Mouse (Mus musculus) thymus, postnatal 10 days (tissue): ENCODE data around the gene Stk35.
"Not testable (repeated sequence)": the region's sequence is repeated elsewhere in the genome, so short reads cannot be mapped to it uniquely, and the experiment has no call there.

Source experiments
- DNase-seq, 2 experiments: peaks; one replicate each; pipeline ENCODE4 v3.0.0; 2021; ENCODE audit warnings: low spot score in 2 of 2

Gene Stk35

DNA sequence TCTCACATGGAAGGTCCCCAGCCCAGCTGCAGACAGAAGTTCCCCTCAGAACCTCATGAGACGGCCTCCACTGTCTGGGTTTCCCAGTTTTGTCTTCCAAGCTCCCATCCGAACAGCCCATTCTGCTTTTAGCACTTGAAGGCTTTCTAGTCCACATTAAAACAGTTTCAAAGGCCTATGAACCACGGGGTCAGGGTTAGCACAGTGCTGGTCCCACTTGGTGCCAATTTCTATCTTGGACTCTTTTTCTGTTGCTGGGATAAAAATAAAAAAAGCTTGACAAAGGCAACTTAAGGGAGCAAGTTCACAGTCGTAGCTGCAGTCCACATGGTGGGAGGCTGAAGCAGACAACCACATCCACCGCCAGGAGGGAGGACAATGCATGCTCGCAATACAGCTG lies 34.6 kb downstream of the Stk35 start:
- no peak for DNase-seq

DNA sequence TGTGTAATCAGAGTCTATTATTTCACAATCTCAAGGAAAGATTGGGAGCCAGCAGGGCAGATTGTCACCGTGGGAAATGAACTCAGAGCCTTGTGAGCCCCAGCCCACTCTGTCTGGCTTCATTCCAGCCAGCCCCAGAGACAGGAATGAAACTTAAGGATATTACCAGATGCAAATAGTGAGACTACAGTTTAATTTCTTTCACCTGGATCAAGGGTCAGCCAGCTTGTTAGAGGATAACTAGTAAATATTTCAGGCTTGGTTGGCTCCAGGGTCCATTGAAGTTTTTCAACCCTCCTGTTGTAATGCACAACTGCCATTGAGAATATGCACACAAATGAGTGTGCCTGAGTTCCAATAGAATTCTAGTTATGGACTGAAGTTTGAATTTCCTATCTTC lies 36.6 kb downstream of the Stk35 start:
- DNase-seq = no peak

- no peak for DNase-seq
These were observed 38.0 kb downstream of the Stk35 start for GRCm38 (mm10) chr2:129838321-129838720.

GRCm38 (mm10) chr2:129845826-129846225 lies 45.5 kb downstream of the Stk35 start:
- no peak for DNase-seq

- DNase-seq = no peak
These were observed 46.2 kb downstream of the Stk35 start for GRCm38 (mm10) chr2:129846501-129846900.

- not testable (repeated sequence) for DNase-seq
These were observed 48.8 kb downstream of the Stk35 start for GRCm38 (mm10) chr2:129849078-129849477.

- no peak for DNase-seq
These were observed 51.2 kb downstream of the Stk35 start for GRCm38 (mm10) chr2:129851512-129851911.

DNA sequence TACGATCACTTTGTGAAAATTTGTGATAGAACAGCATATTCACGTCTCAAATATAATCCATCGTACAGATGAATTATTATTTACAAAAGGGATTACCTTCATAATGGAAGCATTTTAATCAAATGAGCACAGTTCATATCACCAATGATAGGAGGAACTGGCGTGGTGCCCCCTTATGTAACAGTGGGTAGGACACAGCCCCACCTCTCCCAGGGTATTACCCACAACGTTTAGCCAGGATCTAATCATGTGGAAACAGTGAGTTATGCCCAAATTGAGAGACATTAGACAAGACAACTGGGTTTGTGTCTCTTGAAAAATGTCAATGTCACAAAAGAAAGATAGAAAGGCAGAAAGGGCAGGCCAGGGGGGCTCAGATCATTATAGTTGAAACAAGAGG lies 62.9 kb downstream of the Stk35 start:
- no peak for DNase-seq

DNA sequence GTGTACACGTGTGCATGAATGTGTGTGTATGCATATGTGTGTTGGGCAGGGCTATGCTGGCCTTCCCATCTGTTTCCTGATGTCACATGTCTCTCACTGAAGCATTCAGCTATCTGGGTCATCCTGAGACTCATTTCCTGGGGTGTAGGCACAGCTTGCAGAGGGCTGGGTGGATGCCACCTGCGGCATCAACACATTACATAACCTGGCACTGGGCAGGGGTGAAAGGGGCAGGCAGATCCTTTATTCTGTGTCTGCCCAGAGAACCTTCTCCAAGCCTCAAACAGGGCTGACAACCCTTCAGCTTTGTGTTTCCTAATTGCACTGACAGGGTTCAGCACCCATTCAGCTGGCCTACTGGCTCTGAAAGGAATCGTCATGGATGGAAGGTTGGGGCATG lies 64.6 kb downstream of the Stk35 start:
- no peak for DNase-seq

DNA sequence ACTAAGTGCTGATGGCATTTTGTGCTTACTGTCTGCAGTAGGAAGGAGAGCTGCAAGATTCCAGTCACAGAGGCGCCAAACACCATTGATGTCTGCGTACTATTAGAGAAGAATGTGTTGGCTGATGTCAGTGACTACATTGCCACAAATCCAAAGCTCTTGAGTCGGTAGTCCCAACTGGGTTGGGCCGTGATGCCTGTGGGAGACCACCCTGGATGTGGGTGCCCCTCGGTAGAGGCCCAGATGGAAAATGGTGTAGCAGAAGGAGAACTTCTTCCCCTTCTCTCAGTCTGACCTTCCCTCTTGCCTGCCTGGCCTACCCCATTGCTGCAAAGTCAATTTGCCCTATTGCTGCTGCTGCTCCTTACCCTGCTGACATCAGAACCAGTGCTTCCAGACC lies 68.8 kb downstream of the Stk35 start:
- no peak for DNase-seq

- DNase-seq = no peak
These were observed 70.9 kb downstream of the Stk35 start for GRCm38 (mm10) chr2:129871246-129871645.

- DNase-seq = no peak
These were observed 71.8 kb downstream of the Stk35 start for GRCm38 (mm10) chr2:129872071-129872470.

DNA sequence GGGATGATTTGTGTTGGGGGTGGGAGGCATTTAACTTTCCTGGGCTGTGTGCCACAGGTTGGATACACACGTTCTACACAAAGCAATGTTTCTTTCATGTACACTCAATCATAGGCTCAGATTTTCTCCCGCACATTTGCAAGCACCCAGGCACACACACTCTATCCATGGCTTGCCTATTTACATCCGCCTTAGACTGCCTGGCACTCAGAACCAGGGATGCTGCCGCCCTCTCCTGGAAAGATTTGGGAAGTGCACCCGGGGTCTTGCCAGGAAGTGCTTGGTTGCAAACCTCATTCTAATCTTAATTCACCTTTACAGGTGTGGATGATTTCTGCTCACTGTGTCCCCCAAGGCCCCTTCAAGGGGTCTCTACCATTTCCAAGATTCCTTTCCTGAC lies 73.2 kb downstream of the Stk35 start:
- peak; percentile 58 to 85 for DNase-seq

GRCm38 (mm10) chr2:129874084-129874483 lies 73.8 kb downstream of the Stk35 start:
- DNase-seq = no peak

- DNase-seq = no peak
These were observed 74.3 kb downstream of the Stk35 start for GRCm38 (mm10) chr2:129874509-129875095.

DNA sequence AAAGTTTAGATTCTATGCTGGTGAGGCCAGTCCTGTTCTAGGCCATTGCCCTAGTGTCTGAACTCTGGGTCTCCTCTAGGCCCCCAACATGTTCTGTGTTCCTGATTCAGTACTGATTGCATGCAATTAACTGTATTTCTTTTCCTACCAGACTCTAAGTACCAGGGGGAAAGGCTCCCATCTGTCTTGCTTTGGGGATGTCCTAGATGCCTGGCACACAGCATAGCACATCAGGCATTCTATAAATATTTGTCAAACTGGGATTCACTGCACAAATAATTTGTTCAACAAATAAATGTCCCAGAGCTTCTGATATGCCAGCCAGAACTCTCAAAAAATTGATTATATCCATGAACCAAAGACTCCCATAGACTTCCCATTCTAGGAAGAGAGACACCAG lies 76.6 kb downstream of the Stk35 start:
- DNase-seq = no peak

GRCm38 (mm10) chr2:129879817-129880216 lies 79.5 kb downstream of the Stk35 start:
- DNase-seq = peak; percentile 8 to 19

DNA sequence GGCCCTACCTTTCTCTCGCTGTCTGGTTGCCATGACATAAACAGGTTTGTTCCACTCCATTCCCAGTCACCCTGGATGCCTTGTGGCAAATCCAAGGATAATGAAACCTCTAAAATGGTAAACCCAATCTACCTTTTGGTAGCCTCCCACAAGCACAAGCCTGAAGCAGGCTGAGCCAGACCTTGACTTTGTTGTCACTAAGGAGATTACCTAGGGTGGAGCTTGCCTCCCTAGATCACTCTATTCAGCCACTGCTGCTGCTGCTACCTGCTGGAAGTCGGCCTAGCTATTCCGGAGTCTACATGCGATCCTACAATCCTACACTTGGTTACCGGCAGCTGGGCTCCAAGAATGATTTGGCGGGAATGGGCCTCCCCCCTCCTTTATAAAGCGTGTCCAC lies 79.9 kb downstream of the Stk35 start:
- DNase-seq = no peak

DNA sequence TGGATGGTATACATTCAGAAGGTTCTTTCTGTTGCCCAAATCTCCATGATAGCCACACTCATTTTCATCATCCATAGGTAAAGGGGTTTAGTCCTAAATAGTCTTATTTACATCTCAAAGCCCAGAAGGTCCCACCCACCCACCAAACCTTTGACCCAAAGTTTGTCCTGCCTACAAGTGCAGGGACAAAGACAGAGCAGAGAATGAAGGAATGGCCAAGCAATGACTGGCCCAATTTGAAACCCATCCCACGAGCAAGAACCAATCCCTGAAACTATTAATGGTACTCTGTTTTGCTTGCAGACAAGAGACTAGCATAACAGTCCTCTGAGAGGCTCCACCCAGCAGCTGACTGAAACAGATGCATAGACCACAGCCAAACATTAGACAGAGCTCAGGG lies 81.6 kb downstream of the Stk35 start:
- DNase-seq = no peak
